Mouse (Mus musculus) cerebellum, adult 9-11 months (tissue): ENCODE measurements around the gene Cma2.
"Not testable (repeated sequence)": the region's sequence is repeated elsewhere in the genome, so short reads cannot be mapped to it uniquely, and the experiment has no call there.

ENCODE experiments used
- DNase-seq: peaks from one replicate; pipeline ENCODE4 v3.0.0; 2022

Gene Cma2

DNA sequence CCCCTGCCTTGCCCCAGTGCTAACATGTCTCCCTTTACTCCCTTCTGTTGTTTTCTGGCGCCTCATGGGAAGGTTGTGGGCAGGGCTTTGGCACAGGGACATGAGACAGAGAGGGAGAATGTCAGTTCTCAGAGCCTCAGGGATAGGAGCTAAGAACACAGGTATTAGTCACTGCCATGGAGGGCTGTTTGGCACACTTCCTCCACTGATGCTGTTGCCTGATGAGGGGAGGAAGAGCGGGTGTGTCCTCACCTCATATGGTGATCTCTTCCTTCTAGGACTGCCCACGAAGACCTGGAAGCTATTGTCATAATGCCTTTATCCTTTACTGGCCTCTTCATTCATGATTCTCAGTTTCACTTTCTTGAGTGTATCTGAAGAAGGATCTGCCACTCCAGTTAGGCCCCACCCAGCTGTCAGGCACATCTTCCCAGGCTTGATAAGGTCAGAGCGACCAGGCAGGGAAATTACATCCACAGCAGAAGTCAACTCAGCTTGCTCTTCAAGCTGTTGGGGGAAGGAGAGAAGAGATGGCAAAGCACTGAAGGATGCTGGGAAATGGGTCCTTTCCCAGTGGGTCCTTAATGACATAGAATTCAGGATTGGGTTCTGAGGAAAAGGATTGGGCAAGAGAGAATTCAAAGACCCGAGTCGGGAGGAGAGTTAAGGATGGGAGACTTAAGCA, at the start of gene Cma2:
TSS of gene Cma2 (plus strand) at position 635 of the 685 bp plus-strand sequence.
- no peak for DNase-seq

- no peak for DNase-seq
Observed at GRCm38 (mm10) chr14:55905518-55905917, 45.3 kb upstream of the Cma2 start.

DNA sequence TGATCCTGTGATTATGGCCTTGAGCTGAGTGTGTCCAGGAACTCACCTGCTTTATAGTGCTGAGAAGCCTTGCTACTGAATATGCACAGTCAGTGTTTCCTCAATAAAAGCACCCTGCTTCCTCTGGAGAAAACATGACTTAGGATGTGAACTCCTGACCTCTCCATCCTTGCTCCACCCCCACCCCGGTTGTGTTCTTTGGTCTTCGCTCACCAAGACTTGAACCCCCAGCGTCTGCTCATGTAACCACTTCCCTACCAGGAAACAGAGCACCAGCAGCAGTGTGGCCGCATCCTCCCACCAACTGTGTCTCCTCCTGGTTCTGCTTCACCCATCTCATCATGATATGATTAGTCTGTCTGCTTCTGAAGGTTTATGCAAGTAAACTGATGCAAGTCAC, 37.4 kb upstream of the Cma2 start:
- DNase-seq: no peak

GRCm38 (mm10) chr14:55918240-55919082, 32.3 kb upstream of the Cma2 start:
- peak; percentile 77 for DNase-seq

- DNase-seq: no peak
Observed at GRCm38 (mm10) chr14:55922475-55923232, 28.1 kb upstream of the Cma2 start.

DNA sequence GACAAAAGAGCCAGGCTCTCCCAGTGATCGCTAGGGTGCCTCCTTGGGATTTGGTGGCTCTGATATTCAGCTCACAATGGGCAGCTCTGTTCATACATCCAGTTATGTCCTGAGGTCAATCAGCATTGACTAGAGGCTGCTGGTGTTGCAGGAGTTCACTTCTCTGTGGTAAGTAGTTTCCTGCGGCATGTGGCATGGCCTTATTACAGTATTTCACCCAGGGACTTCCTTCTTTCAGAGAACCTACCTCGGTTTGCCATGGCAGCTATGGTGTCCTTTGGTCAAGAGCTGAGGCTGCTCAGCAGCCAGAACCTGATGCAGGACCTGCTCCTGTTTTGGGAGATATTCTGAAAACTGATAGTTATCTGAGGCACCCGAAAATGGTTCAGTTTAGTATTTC, 23.9 kb upstream of the Cma2 start:
- no peak for DNase-seq

DNA sequence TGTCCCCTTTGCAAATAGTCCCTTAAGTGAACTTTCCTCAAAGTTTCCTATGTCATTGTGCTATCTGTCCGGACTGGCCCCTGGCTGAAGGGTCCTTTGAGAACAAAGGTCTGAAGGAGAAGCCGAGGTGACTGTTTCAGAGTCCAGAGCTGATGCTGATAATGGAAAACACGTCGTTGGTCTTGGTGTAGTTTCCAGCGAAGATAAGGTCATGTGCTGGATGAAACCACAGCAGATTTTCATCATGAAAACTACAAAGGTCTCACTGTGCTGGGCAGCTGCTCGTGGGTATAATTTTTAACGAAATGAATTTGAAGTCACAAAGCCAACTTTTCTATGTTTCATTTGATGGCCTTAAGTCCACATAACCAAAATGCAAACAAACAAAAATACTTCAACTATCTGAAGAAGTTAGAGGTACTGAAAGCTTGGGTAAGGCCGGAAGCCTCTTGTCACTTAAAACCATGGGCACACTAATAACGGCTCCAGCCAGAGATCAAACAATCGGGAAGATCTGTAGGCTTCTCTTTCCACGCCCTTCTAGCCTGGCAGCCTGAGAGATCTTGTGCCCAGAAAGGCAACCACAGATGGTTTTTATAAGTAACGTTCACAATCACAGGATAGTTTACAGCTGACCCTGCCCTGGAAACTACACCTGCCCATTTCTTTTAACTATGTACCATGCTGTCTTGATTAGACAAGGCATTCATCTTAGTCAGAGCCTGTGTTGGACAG, 21.4 kb upstream of the Cma2 start:
- DNase-seq: no peak

GRCm38 (mm10) chr14:55933586-55933985, 17.2 kb upstream of the Cma2 start:
- DNase-seq: no peak

DNA sequence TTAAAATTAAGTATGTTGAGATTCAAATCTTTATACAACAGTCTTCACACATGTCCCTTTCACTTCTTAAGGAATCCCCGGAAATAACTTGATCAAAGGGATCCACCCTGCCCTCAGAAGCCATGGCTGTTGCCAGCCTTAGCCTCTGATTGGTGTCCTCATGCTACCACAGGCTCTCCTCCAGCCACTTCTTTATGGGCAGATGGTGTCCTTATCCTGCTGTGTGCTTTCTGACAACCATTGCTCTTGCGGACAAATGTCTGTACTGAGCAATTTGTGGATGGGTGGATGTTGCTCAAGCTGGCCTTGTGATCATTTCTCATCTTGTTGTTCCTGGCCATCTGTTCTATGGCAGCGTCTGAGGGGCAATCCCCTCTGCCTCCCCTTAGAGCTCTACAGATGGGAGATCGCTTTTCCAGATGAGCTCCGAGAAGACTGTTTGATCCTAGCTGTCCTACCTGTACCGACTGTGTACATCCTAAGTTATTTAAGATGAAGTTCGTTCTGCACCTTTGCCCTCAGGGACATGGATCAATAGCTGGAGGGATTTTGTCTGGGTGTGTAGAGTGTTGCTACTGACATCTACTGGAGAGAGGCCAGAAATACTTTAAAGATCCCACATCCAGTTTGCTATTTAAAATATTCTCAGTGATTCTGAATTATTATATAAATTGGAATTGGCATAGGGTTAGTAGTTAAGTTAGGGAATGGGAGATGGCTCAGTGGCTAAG, 10.5 kb upstream of the Cma2 start:
- peak; percentile 38 for DNase-seq

DNA sequence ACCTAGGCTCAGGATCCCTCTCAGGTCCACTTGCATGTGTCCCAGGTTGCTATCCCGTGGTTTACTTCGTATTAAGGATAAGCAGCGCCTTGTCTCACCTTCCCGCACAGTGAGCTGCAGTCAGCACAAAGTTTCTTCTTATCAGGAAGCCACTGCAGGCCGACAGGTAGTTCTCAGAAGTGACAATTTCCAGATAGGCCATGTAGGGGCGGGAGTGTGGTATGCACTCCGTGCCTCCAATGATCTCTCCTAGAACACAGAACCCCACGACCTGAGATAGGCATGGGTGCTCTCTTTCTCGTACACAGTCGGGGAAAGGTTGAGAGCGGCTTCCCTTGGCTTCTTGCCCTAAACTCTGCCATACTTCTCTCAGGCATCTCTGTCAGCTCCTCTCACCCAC, 7.2 kb upstream of the Cma2 start:
- no peak for DNase-seq

- no peak for DNase-seq
Observed at GRCm38 (mm10) chr14:55944575-55944974, 6.2 kb upstream of the Cma2 start, which contains the start of gene Cma1. Gene Cma1, minus strand, starts transcription at chr14:55944675.

GRCm38 (mm10) chr14:55946269-55946969, 4.4 kb upstream of the Cma2 start:
- no peak for DNase-seq

- DNase-seq: no peak
Observed at GRCm38 (mm10) chr14:55963263-55963662, 12.5 kb downstream of the Cma2 start.

GRCm38 (mm10) chr14:55963900-55964299, 13.1 kb downstream of the Cma2 start:
- DNase-seq: not testable (repeated sequence)

GRCm38 (mm10) chr14:55987464-55987863, 36.7 kb downstream of the Cma2 start:
- not testable (repeated sequence) for DNase-seq

DNA sequence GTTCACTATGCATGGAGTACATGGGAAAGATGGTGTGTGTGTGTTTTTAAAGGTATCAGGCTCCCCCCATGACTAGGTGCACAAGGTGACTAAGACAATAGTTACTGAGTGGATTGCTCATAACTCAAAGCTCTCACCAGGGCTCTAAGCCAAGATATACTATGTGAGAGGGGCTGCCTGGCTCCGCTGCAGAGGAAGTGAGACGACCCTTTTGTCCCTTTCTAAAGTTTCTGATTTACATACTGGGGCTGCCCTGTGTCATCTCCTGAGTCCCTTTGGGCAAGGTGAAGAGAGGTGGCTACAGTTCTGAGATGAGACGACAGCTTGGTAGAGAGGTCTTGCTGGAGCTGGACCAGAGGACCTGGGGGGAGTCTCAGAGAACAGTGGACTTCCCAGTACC, 62.4 kb downstream of the Cma2 start:
- no peak for DNase-seq

DNA sequence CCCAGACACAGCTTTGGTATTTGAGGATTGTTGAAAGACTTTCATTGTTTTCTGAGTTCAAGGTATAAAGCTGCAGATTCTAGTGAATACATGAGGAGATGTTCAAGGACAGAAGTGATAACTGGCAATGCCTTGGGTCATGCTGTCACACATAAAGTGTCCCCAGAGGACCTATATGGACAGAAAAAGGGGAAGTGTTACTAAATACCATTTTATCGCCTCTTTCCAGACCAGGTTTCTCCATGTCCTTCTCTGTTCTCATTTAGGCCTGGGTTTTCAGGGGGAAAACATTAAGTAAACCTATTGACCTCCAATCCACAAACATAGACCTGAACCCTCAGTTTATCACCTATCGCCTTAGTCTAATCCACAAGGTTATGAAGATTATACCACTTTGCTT, 63.1 kb downstream of the Cma2 start:
- DNase-seq: no peak

GRCm38 (mm10) chr14:56017671-56018070, 66.9 kb downstream of the Cma2 start, which contains the start of gene Mcpt1:
Gene Mcpt1, plus strand, starts transcription at chr14:56017971.
- DNase-seq: not testable (repeated sequence)

DNA sequence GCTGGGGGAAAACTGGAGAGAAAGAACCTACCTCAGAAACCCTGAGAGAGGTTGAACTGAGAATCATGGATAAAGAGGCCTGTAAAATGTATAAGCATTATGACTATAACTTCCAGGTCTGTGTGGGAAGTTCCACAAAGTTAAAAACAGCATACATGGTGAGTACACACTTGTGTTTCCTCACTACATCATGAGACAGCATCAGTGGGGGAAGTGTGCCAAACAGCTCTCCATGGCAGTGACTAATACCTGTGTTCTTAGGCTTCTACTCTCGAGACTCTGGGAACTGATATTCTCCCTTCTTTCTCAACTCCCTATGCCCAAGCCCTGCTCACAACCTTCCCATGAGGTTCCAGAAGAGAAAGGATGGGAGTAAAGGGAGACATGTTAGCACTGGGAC, 68.7 kb downstream of the Cma2 start:
- no peak for DNase-seq

GRCm38 (mm10) chr14:56021305-56021704, 70.5 kb downstream of the Cma2 start:
- not testable (repeated sequence) for DNase-seq
